11 mouse cellular contexts compared by ENCODE assay signal in the genomic region with DNA sequence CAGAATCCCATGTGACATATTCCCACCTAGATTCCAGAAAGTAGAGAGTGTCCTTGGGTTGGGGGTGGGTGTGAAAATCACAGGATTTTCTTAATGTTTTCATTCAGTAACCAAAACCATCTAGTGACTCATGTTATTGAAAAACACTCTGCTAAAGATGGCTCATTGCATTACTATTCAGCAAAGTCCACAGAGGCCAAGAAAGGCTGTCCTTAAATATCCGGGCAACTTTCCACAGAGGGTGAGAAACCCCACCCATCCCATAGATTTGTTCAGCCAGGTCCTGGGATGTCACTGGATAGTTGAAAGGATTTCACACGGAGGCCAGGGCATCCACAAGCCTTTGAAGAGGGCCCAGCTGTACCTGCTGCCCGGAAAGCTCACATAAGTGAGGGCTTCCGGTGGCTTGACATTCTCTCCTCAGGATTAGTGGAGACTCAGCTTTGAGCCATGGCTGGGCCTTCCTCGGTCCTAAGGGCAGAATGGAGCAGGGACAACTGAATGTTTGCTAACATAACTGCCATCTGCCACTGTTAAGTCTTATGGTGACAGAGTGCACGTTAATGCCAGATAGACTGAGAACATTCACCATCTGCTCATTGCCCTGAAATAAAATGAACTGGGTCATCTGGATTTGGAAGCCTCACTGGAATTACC.
DNase-seq lines count a peak whose midpoint lies in the region.
"Had no signal": no experiment of that assay in that cellular context is flagged by ENCODE, and none has a peak within 500 bp of the region (broad histone marks: within the 10 kb centered on the region; RNA-seq: fewer than 3 reads in every experiment).

No protein-coding gene starts in this region.

- peak; percentile 10 for DNase-seq in adrenal gland, postnatal 10 days
- DNase-seq in adrenal gland, adult 8-10 months, result no peak
- peak; percentile 6 for DNase-seq in ovary, adult 18-20 months (ENCODE audit: low spot score)
- no peak for DNase-seq in ovary, postnatal 14 days (ENCODE audit: low spot score)
- peak; percentile 20 to 25 for DNase-seq in gastrocnemius, postnatal 36 days
- peak; percentile 59 for DNase-seq in skeletal muscle tissue, adult 2 months (ENCODE audit: low read depth, low spot score)
- DNase-seq in thymus, postnatal 10 days (ENCODE audit: low spot score in 2 of 2), result no peak
- no peak for DNase-seq in left cerebral cortex, postnatal 36 days (ENCODE audit: low spot score in 2 of 2)
- DNase-seq: embryo, embryonic 11 days; kidney, postnatal 4 days; right cerebral cortex, postnatal 4 days had no signal

- intact Hi-C loops in gastrocnemius, postnatal 36 days (cut with DNase I), result no loop called here
- intact Hi-C loops in left cerebral cortex, postnatal 36 days (cut with DNase I), result no loop called here

Comparison
In these comparisons a context has a peak if more than half of its experiments do, and no peak if none do; other contexts are left out.
1. DNase-seq: peak in adrenal gland, postnatal 10 days (single experiment), ovary, adult 18-20 months (single experiment), gastrocnemius, postnatal 36 days (2 of 2) and skeletal muscle tissue, adult 2 months (single experiment); none in adrenal gland, adult 8-10 months (single experiment), ovary, postnatal 14 days (single experiment), thymus, postnatal 10 days (0 of 2) and left cerebral cortex, postnatal 36 days (0 of 2).